ENCODE assay signal across 9 mouse cellular contexts in the genomic region with DNA sequence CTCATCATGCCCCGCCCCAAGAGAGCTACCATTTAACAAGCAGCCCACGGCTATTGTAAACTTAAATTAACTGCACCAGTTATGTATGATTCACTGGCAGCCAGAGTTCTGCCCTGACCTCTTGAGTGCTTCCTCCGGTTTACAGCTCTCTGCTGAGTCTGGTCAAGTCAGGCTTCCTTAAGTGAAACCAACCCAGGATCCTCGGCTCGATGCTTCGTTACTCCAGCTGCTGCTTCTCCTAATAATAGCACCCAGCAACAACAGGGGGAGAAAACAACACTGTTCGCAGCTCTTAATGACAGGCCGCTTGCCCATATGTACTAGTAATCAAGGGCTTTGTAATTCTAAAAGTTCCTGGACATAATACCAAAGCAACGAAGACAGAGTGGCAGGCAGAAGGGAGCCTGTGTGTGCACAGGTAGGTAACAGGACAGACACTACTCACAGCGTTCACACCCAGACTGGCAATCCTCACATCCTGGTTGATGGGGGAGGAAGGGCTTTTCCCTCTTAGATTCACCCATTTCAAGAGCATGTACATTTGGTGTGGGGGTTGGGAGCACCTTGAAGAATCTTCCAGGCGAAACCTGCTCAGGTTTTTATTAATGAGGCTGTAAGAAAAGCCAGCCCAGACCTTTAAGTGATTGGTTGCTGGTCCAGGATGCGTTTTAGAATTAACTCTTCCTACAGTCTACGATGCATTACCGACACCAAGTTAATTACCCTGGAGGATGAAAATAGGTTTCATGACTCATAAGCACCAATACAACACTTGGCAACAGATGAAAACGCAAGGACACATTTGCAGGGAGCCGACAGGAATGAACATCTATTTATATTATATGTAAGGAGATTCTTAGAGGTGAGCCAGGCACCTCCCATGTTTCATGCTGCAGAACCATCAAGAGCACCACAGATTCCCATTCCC. TPM values are rescaled to one million over a fixed set of nuclear protein-coding genes. Genes with fewer than 3 reads are reported as not detected.
DNase-seq lines count a peak whose midpoint lies in the region; ATAC-seq and TF ChIP-seq lines count a peak whose summit lies in the region.
"Had no signal": no experiment of that assay in that cellular context is flagged by ENCODE, and none has a peak within 500 bp of the region (broad histone marks: within the 10 kb centered on the region; RNA-seq: fewer than 3 reads in every experiment).

No protein-coding gene starts in this region.

- H3K4me2 ChIP-seq in forebrain, embryonic 13.5 days: peak overlapping the region; percentile 99
- H3K4me2 ChIP-seq in forebrain, embryonic 11.5 days (ENCODE audit: low read depth, low read length, severe bottlenecking): no peak overlapping the region

- TF ChIP-seq POLR2A in spleen, adult 2 months (IDR thresholded peaks at IDR 0.05; ENCODE audit: low read depth, low read length): no peak

- ATAC-seq in forebrain, embryonic 13.5 days: no peak
- no peak for ATAC-seq in forebrain, embryonic 11.5 days (replicated peaks; ENCODE audit: low FRiP score)

- no peak for TF ChIP-seq CTCF in spleen, adult 2 months (IDR thresholded peaks at IDR 0.05; ENCODE audit: extremely low read depth, insufficient read depth, insufficient read length, insufficient replicate concordance)

- no peaks in the 10 kb centered on the region for H3K27me3 ChIP-seq in forebrain, embryonic 13.5 days
- H3K27me3 ChIP-seq in forebrain, embryonic 11.5 days (ENCODE audit: control insufficient read depth, insufficient read depth, low read length): no peaks in the 10 kb centered on the region
- H3K27me3 ChIP-seq in spleen, adult 2 months (ENCODE audit: control insufficient read depth, insufficient read depth, low read length): 0 out of 2 replicates have a peak, but pooled peaks cover 1% of the 10 kb centered on the region

- H3K4me3 ChIP-seq in forebrain, embryonic 13.5 days: no peak overlapping the region
- no peak overlapping the region for H3K4me3 ChIP-seq in forebrain, embryonic 11.5 days (ENCODE audit: low read depth, low read length)
- H3K4me3 ChIP-seq in spleen, adult 2 months (ENCODE audit: extremely low read depth, insufficient read depth, insufficient read length): no peak overlapping the region

- H3K36me3 ChIP-seq in forebrain, embryonic 13.5 days (ENCODE audit: poor library complexity, severe bottlenecking): peaks cover 15% of the 10 kb centered on the region; the same call in 1 of the 2 replicates
- no peaks in the 10 kb centered on the region for H3K36me3 ChIP-seq in forebrain, embryonic 11.5 days (ENCODE audit: control insufficient read depth, insufficient read depth, low read length)
- peaks cover 5% of the 10 kb centered on the region; the same call in 1 of the 2 replicates for H3K36me3 ChIP-seq in spleen, adult 2 months (ENCODE audit: control insufficient read depth, insufficient read depth, low read length)

- 0 out of 2 replicates have a peak overlapping the region, but pooled peaks have one; percentile 32 for H3K9ac ChIP-seq in forebrain, embryonic 13.5 days
- no peak overlapping the region for H3K9ac ChIP-seq in forebrain, embryonic 11.5 days (ENCODE audit: low read length)

- no peak for DNase-seq in forebrain, embryonic 11.5 days (ENCODE audit: low spot score)
- DNase-seq in spleen, adult 2 months (ENCODE audit: low read depth in 1 of 2, low spot score in 2 of 2): peak in 1 of 2 experiments; percentile 52
- DNase-seq in spleen, postnatal 4 days (ENCODE audit: low spot score in 2 of 2): no peak
- DNase-seq in kidney, postnatal 4 days: peak; percentile 56 to 70
- no peak for DNase-seq in urinary bladder, postnatal 14 days (ENCODE audit: low spot score)
- no peak for DNase-seq in layer of hippocampus, adult 9-10 months (ENCODE audit: low spot score)
- no peak for DNase-seq in thymus, postnatal 10 days (ENCODE audit: low spot score in 2 of 2)
- DNase-seq: cerebellum, adult 11-12 months had no signal

- WGBS in forebrain, embryonic 13.5 days: 49% methylated on average over 16 of the region's 16 CpGs
- WGBS in forebrain, embryonic 11.5 days: 73% methylated on average over 16 of the region's 16 CpGs
- WGBS in spleen, adult 2 months: 48% methylated on average over 16 of the region's 16 CpGs

- peak overlapping the region; percentile 69 for H3K27ac ChIP-seq in forebrain, embryonic 13.5 days
- no peak overlapping the region; the same call in 1 of the 2 replicates for H3K27ac ChIP-seq in forebrain, embryonic 11.5 days (ENCODE audit: low read depth, low read length)
- H3K27ac ChIP-seq in spleen, adult 2 months (ENCODE audit: insufficient read depth, low read length): peak overlapping the region; percentile 51

- H3K9me3 ChIP-seq in forebrain, embryonic 13.5 days (replicated peaks): no peaks in the 10 kb centered on the region
- H3K9me3 ChIP-seq in forebrain, embryonic 11.5 days (ENCODE audit: control insufficient read depth, low read length): no peaks in the 10 kb centered on the region

- peaks cover 43% of the 10 kb centered on the region for H3K4me1 ChIP-seq in forebrain, embryonic 13.5 days
- H3K4me1 ChIP-seq in forebrain, embryonic 11.5 days (replicated peaks; ENCODE audit: control insufficient read depth, insufficient read depth, low read length): 0 out of 2 replicates have a peak, but pooled peaks cover 13% of the 10 kb centered on the region
- peaks cover 20% of the 10 kb centered on the region for H3K4me1 ChIP-seq in spleen, adult 2 months (ENCODE audit: control insufficient read depth, insufficient read depth, insufficient read length)

RNA-seq across cellular contexts. Expression of a gene that starts 5.9 kb away (rescaled TPM):
- polyA plus RNA-seq in forebrain, embryonic 13.5 days (2015; fragmentation: Nextera tagmentation; extraction: Ambion mirVana): 54.2 and 54.8 TPM in 2 replicates
- polyA plus RNA-seq in forebrain, embryonic 11.5 days (2014; fragmentation: Nextera tagmentation; extraction: Ambion mirVana): 40.3 and 42.7 TPM in 2 replicates
- polyA plus RNA-seq in spleen, adult 2 months (2012; rRNA removed): 33.2 and 50.3 TPM in 2 replicates

Comparison
In these comparisons a context has a peak if more than half of its experiments do, and no peak if none do; other contexts are left out.
1. DNase-seq: peak in kidney, postnatal 4 days (2 of 2); none in forebrain, embryonic 11.5 days (single experiment), spleen, postnatal 4 days (0 of 2), urinary bladder, postnatal 14 days (single experiment), layer of hippocampus, adult 9-10 months (single experiment) and thymus, postnatal 10 days (0 of 2).